Mouse (Mus musculus) C2C12 (cell line): ENCODE measurements around the gene Nr1d2. TPM values are rescaled to one million over a fixed set of nuclear protein-coding genes. Genes with fewer than 3 reads are reported as not detected.
"Not testable (repeated sequence)": the region's sequence is repeated elsewhere in the genome, so short reads cannot be mapped to it uniquely, and the experiment has no call there.

Experiments used
- H3K27me3 ChIP-seq: one replicate; pipeline ENCODE4 v1.6.1; 2011; ENCODE audit not compliant: control insufficient read depth, insufficient read depth, insufficient read length
- H3K36me3 ChIP-seq: one replicate; pipeline ENCODE4 v1.6.1; 2011; ENCODE audit not compliant: control insufficient read depth, insufficient read depth
- H3K4me3 ChIP-seq: one replicate; pipeline ENCODE4 v1.5.1; 2011; ENCODE audit warnings: mild to moderate bottlenecking, control low read depth; ENCODE audit not compliant: poor library complexity, insufficient read depth, severe bottlenecking
- H3K79me2 ChIP-seq: one replicate; pipeline ENCODE4 v1.6.1; 2011; ENCODE audit not compliant: control insufficient read depth, insufficient read depth
- H3K79me3 ChIP-seq: one replicate; pipeline ENCODE4 v1.6.1; 2011; ENCODE audit warnings: low read depth, control low read depth
- H3ac ChIP-seq: one replicate; pipeline ENCODE3; 2011; ENCODE audit warnings: low read depth; ENCODE audit not compliant: control insufficient read depth, insufficient read length
- CEBPB ChIP-seq: IDR thresholded peaks from one replicate; pipeline ENCODE4 v1.6.1; 2011; ENCODE audit warnings: low read depth, mild to moderate bottlenecking, control low read depth, moderate library complexity
- CTCF ChIP-seq: IDR thresholded peaks from one replicate; pipeline ENCODE4 v1.5.1; 2011; ENCODE audit not compliant: control insufficient read depth, insufficient read depth, insufficient read length
- FOSL1 ChIP-seq: IDR thresholded peaks from one replicate; pipeline ENCODE4 v1.8.0; 2011; ENCODE audit warnings: mild to moderate bottlenecking, low read length; ENCODE audit not compliant: poor library complexity, insufficient read depth, severe bottlenecking
- MAX ChIP-seq: IDR thresholded peaks from one replicate; pipeline ENCODE4 v1.6.1; 2011; ENCODE audit warnings: mild to moderate bottlenecking, control low read depth
- MYOD1 ChIP-seq: IDR thresholded peaks from one replicate; pipeline ENCODE4 v1.6.1; 2011; ENCODE audit warnings: low read depth; ENCODE audit not compliant: control insufficient read depth, insufficient read length
- MYOG ChIP-seq: IDR thresholded peaks from one replicate; pipeline ENCODE4 v1.6.1; 2011; ENCODE audit not compliant: control insufficient read depth, insufficient read length; ENCODE audit errors: extremely low read depth
- USF1 ChIP-seq: IDR thresholded peaks from one replicate; pipeline ENCODE4 v1.6.1; 2011; ENCODE audit warnings: low read depth, mild to moderate bottlenecking, control low read depth, moderate library complexity
- polyA plus RNA-seq: library from polyadenylated mRNA; unstranded; fragments of >200 nt; fragmentation: generic; extraction: Trizol; gene quantifications from one replicate; pipeline ENCODE4 v1.2.1, GENCODE M21; 2012; ENCODE audit warnings: missing spikeins

The Nr1d2 gene
- polyA plus RNA-seq, 1 experiment: 5.6 TPM

GRCm38 (mm10) chr14:18242638-18243130, 3.8 kb upstream of the Nr1d2 start:
- Histone ChIP-seq H3ac (no peak overlapping the region), H3K36me3 (no peaks in the 10 kb centered on the region), H3K79me3 (peaks cover 3% of the 10 kb centered on the region), H3K79me2 (peaks cover 5% of the 10 kb centered on the region), H3K27me3 (no peaks in the 10 kb centered on the region), H3K4me3 (no peak overlapping the region)
- TF ChIP-seq CTCF (no peak), MAX (no peak), FOSL1 (no peak)

GRCm38 (mm10) chr14:18241786-18242185, 2.9 kb upstream of the Nr1d2 start:
- Histone ChIP-seq H3K27me3 (no peaks in the 10 kb centered on the region), H3K79me3 (peaks cover 10% of the 10 kb centered on the region), H3K4me3 (no peak overlapping the region), H3ac (no peak overlapping the region), H3K36me3 (no peaks in the 10 kb centered on the region), H3K79me2 (peaks cover 14% of the 10 kb centered on the region)
- TF ChIP-seq FOSL1 (no peak), MYOG (no peak), CEBPB (no peak), USF1 (no peak), CTCF (no peak), MAX (no peak), MYOD1 (no peak)

- Histone ChIP-seq H3K4me3 (no peak overlapping the region), H3K79me2 (peaks cover 30% of the 10 kb centered on the region), H3K79me3 (peaks cover 24% of the 10 kb centered on the region), H3K36me3 (no peaks in the 10 kb centered on the region), H3K27me3 (no peaks in the 10 kb centered on the region), H3ac (no peak overlapping the region)
- TF ChIP-seq USF1: no peak
- no peak for TF ChIP-seq MYOD1
- TF ChIP-seq CTCF: no peak
- no peak for TF ChIP-seq MAX
- TF ChIP-seq CEBPB: no peak
- no peak for TF ChIP-seq FOSL1
- TF ChIP-seq MYOG: no peak
Observed at GRCm38 (mm10) chr14:18240132-18240531, 1.2 kb upstream of the Nr1d2 start.

- H3K36me3 ChIP-seq: no peaks in the 10 kb centered on the region
- no peaks in the 10 kb centered on the region for H3K27me3 ChIP-seq
- H3ac ChIP-seq: peak overlapping the region; percentile 85
- TF ChIP-seq MAX (peak; percentile 27), MYOD1 (no peak), USF1 (no peak)
- peaks cover 39% of the 10 kb centered on the region for H3K79me3 ChIP-seq
- H3K79me2 ChIP-seq: peaks cover 49% of the 10 kb centered on the region
- peak overlapping the region; percentile 84 for H3K4me3 ChIP-seq
Observed at GRCm38 (mm10) chr14:18238131-18238749, 687 bp downstream of the Nr1d2 start.

GRCm38 (mm10) chr14:18237381-18237780, 1.5 kb downstream of the Nr1d2 start:
- Histone ChIP-seq H3ac (no peak overlapping the region), H3K4me3 (no peak overlapping the region)
- no peak for TF ChIP-seq MAX
- TF ChIP-seq MYOG: no peak
- TF ChIP-seq CTCF: no peak
- no peak for TF ChIP-seq MYOD1
- TF ChIP-seq FOSL1: no peak
- no peak for TF ChIP-seq CEBPB
- no peak for TF ChIP-seq USF1

GRCm38 (mm10) chr14:18236496-18237235, 2.3 kb downstream of the Nr1d2 start:
- Histone ChIP-seq H3K79me3 (peaks cover 51% of the 10 kb centered on the region), H3K79me2 (peaks cover 64% of the 10 kb centered on the region)
- H3K27me3 ChIP-seq, H3K4me3 ChIP-seq, H3K36me3 ChIP-seq, H3ac ChIP-seq: not testable (repeated sequence)

More at GRCm38 (mm10) chr14:18237381-18237780, 1.5 kb downstream of the Nr1d2 start:
- Histone ChIP-seq H3K79me3 (peaks cover 48% of the 10 kb centered on the region), H3K79me2 (peaks cover 58% of the 10 kb centered on the region), H3K36me3 (no peaks in the 10 kb centered on the region), H3K27me3 (no peaks in the 10 kb centered on the region)
